In the genomic region with DNA sequence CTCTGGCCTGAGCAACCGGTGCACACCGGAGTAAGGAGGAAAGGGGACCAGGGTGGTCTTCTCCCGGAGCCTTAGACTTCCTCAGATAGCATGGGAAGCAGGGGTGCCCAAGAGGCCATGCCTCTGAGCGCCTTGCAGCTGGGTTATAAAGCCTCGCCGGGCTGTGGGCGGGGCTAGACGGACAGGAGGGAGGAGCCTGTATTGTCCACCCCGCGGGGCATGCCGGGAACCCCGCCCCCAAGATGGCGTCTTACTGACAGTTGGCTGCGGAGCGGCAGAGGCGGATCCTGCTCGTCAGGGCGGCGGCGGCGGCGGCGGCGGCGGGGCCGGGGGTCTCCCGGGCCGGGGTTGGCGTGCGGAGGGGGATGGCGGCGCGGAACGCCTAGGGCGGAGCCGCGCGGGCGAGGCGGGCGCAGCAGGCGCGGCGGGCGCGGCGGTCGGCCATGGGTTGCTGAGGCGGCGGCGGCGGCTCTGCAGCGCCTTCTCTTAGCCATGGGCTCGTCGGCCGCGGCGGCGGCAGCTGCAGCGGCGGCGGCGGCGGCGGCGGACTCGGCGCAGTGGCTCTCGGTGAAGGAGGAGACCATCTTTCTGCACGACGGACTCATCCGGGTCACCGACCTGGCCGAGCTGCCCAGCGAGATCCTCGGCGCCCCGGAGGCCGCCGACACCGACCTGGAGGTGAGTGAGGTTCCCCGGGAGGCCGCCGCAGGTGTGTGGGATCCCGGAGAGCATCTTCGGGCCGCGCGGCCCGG, we compare ENCODE assay signal across 8 mouse cellular contexts. TPM values are rescaled to one million over a fixed set of nuclear protein-coding genes. Genes with fewer than 3 reads are reported as not detected.
A peak's percentile ranks its signal among the peaks of the same experiment; 100 is the strongest.
DNase-seq lines count a peak whose midpoint lies in the region; ATAC-seq lines count a peak whose summit lies in the region.

Gene Hectd4 (plus strand): TSS at position 240 of the 752 bp plus-strand sequence.

- peak within 1 kb of the TSS; percentile 93 for H3K4me3 ChIP-seq in hindbrain, embryonic 12.5 days

- H3K27ac ChIP-seq in hindbrain, embryonic 12.5 days = peak within 1 kb of the TSS; percentile 93

- H3K9me3 ChIP-seq in hindbrain, embryonic 12.5 days (replicated peaks) = no peaks in the 10 kb centered on the region

- under 1% methylated on average over 35 of the region's 90 CpGs for WGBS in hindbrain, embryonic 12.5 days

- peaks cover 14% of the 10 kb centered on the region for H3K4me1 ChIP-seq in hindbrain, embryonic 12.5 days

- H3K27me3 ChIP-seq in hindbrain, embryonic 12.5 days = no peaks in the 10 kb centered on the region

- DNase-seq in Muller cell, postnatal 12 days (ENCODE audit: inconsistent ontology term) = peak; percentile 97
- peak; percentile 93 for DNase-seq in cerebellum, adult 9-11 months
- DNase-seq in frontal cortex, postnatal 10 days (ENCODE audit: low spot score in 2 of 2) = peak; percentile 91 to 97
- DNase-seq in layer of hippocampus, postnatal 14 days (ENCODE audit: low spot score in 2 of 2) = peak; percentile 95 to 97
- peak; percentile 99 for DNase-seq in lung, postnatal 14 days
- DNase-seq in retina, adult 2 months (ENCODE audit: low read depth, low spot score) = peak; percentile 86
- peak; percentile 98 to 99 for DNase-seq in thymus, postnatal 36 days

- H3K36me3 ChIP-seq in hindbrain, embryonic 12.5 days = no peaks in the 10 kb centered on the region

- ATAC-seq in hindbrain, embryonic 12.5 days (ENCODE audit: low FRiP score) = peak; percentile 91

- H3K9ac ChIP-seq in hindbrain, embryonic 12.5 days = peak within 1 kb of the TSS; percentile 95

- H3K4me2 ChIP-seq in hindbrain, embryonic 12.5 days (replicated peaks) = peak within 1 kb of the TSS; percentile 79

RNA-seq across cellular contexts. Expression of gene Hectd4, which starts in this region (rescaled TPM):
- 16.4 and 16.9 TPM in 2 replicates for polyA plus RNA-seq in hindbrain, embryonic 12.5 days (2016; fragmentation: Nextera tagmentation; extraction: Ambion mirVana)
- 100 to 1,000 TPM; 180 to 193 TPM for total RNA-seq in layer of hippocampus, postnatal 14 days (2021)

Comparison
In these comparisons a context has a peak if more than half of its experiments do, and no peak if none do; other contexts are left out.
1. Peak in every context shown above with its lines: DNase-seq, ATAC-seq, H3K4me3 ChIP-seq and H3K27ac ChIP-seq.